Mouse (Mus musculus) embryonic fibroblast, embryonic 13.5 days (primary cell): ENCODE measurements around the gene Lgals2.

Experiments used
- CTCF ChIP-seq: IDR thresholded peaks from 2 replicates; pipeline ENCODE4 v1.5.1; 2011; ENCODE audit warnings: mild to moderate bottlenecking, control low read depth, low read length, moderate library complexity, borderline replicate concordance; ENCODE audit not compliant: insufficient read depth
- POLR2A ChIP-seq: IDR thresholded peaks from 2 replicates; pipeline ENCODE4 v1.6.1; 2011; ENCODE audit warnings: low read depth, mild to moderate bottlenecking, control low read depth, low read length, moderate library complexity

DNA sequence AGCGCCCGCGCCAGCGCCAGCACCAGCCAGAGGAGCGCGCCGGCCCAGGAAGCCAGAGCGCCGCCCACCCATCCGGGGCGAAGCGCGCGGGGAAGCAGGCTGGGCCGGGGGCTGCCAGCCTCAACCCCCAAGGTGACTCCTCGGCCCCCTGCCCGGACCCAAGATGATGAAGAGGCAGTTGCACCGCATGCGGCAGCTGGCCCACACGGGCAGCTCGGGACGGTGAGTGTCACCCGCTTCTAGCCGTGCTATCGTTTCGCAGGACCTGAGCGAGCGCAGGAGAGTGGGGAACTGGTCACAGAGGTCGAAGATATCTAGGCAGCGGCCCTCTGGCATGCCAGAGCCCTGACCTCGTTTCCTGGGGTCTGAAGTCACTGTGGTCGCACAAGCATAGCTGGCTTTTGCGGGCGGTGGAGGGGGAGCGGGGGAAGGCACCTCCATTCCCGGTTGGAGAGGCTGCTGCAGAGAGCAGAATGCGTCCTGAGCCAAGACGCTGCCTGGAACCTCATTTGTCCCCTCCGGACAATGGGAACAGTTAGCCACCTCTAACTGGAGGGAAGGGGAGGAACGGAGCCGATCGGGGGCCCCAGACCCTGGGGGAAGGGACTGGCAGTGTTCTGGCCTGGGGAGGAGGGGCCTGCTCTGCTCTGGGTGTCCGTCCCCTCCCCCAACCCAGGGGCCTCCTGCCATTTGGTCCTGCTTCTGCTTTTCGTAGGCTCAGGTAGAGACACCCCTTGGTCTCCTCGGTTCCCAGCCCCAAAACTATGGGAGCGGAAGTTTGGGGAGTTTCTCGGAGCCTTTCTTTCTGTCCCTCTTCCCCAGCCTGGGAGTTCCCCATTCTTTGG is 44.6 kb upstream of the Lgals2 start, which contains the start of gene Sh3bp1:
- peak; percentile 69 for TF ChIP-seq POLR2A
- no peak for TF ChIP-seq CTCF
